Mouse (Mus musculus) embryonic facial prominence, embryonic 13.5 days (tissue): ENCODE measurements around the gene S100a13. TPM values are rescaled to one million over a fixed set of nuclear protein-coding genes. Genes with fewer than 3 reads are reported as not detected.

Source experiments
- ATAC-seq: fragments of 200-750 bp; cut with Nextera tagmentation; 2 replicates; pipeline ENCODE4 v1.8.0; 2017; ENCODE audit warnings: low read depth; ENCODE audit not compliant: insufficient number of reproducible peaks, insufficient read depth, low FRiP score, low TSS enrichment
- H3K27ac ChIP-seq: fragments of 300-500 bp; sonication (generic); 2 replicates; pipeline ENCODE4 v1.5.1; 2015; ENCODE audit warnings: moderate library complexity, mild to moderate bottlenecking, inconsistent platforms
- H3K27me3 ChIP-seq: fragments of 300-500 bp; sonication (generic); 2 replicates; pipeline ENCODE4 v1.6.1; 2015; ENCODE audit warnings: mild to moderate bottlenecking, inconsistent platforms
- H3K36me3 ChIP-seq: fragments of 300-500 bp; sonication (generic); 2 replicates; pipeline ENCODE4 v1.6.1; 2015; ENCODE audit warnings: mild to moderate bottlenecking, inconsistent platforms
- H3K4me1 ChIP-seq: fragments of 300-500 bp; sonication (generic); 2 replicates; pipeline ENCODE4 v1.6.1; 2015; ENCODE audit warnings: inconsistent platforms
- H3K4me2 ChIP-seq: fragments of 300-500 bp; sonication (generic); 2 replicates; pipeline ENCODE4 v1.6.1; 2015; ENCODE audit warnings: moderate library complexity, mild to moderate bottlenecking, inconsistent platforms
- H3K4me3 ChIP-seq: fragments of 300-500 bp; sonication (generic); 2 replicates; pipeline ENCODE4 v1.5.1; 2015; ENCODE audit warnings: mild to moderate bottlenecking, inconsistent platforms
- H3K9ac ChIP-seq: fragments of 300-500 bp; sonication (generic); 2 replicates; pipeline ENCODE4 v1.6.1; 2015; ENCODE audit warnings: mild to moderate bottlenecking, inconsistent platforms
- H3K9me3 ChIP-seq: fragments of 300-500 bp; sonication (generic); 2 replicates; pipeline ENCODE4 v1.6.1; 2016; ENCODE audit warnings: inconsistent platforms
- WGBS: fragments of 180-500 bp; shearing (Covaris S2); methylation state at CpG from one replicate; pipeline ENCODE4 v1.1.7; 2015; ENCODE audit warnings: mixed read lengths; 5-methylcytosine and 5-hydroxymethylcytosine counted together
- polyA plus RNA-seq: library from polyadenylated mRNA; unstranded; fragments of >200 nt; fragmentation: Nextera tagmentation; extraction: Ambion mirVana; gene quantifications from 2 replicates; pipeline ENCODE4 v1.2.1, GENCODE M21; 2015

S100a13 gene
- polyA plus RNA-seq, 1 experiment from 2014 or later: 24.2 TPM

DNA sequence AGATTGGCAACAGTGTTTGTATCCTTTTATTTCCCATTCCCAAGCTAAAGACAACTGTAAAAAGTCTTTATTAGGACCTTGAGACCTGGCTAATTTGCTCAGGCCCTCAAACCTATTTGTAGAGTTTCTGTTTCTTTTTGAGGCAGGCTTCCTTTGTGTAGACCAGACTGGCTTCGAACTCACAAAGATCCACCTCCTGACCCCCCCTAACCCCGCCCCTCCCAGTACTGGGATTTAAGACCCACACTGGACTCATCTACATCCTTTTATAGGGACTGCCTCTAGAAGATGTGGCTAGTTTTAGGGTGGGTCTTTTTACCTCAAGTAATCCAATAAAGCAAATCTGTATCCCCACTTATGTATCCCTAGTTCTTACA lies 4.5 kb upstream of the S100a13 start:
- H3K9me3 ChIP-seq: no peaks in the 10 kb centered on the region
- peaks cover 29% of the 10 kb centered on the region for H3K36me3 ChIP-seq
- ATAC-seq: no peak
- peaks cover 29% of the 10 kb centered on the region for H3K4me1 ChIP-seq
- peak overlapping the region; percentile 66; the same call in 1 of the 2 replicates for H3K27ac ChIP-seq
- H3K4me3 ChIP-seq: peak overlapping the region; percentile 95
- peak overlapping the region; percentile 77 for H3K4me2 ChIP-seq
- H3K9ac ChIP-seq: peak overlapping the region; percentile 99; the same call in 1 of the 2 replicates
- WGBS: 15% methylated on average over 2 of the region's 2 CpGs
- peaks cover 21% of the 10 kb centered on the region; the same call in 1 of the 2 replicates for H3K27me3 ChIP-seq

DNA sequence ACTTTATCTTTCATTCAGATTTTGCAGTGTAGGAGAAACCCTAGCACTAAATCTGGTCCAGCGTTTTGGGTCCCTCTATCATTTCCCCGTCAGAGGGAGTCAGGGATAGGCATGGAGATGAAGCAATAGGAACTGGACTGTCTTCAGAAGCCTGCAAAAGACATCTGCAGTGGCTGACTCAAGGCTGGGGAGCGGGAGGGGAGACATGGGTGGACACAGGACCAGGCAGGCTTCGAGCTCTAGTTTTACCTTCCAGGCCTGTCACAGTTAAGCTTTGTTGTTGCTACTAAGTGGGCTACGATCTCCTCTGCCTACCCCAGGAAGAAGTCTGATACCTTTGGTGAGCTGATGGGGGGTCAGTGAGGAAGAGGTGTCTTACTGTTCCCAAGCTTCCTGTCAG lies 2.0 kb upstream of the S100a13 start:
- H3K9me3 ChIP-seq: no peaks in the 10 kb centered on the region
- peaks cover 21% of the 10 kb centered on the region; the same call in 1 of the 2 replicates for H3K27me3 ChIP-seq
- no peak overlapping the region for H3K9ac ChIP-seq
- no peak for ATAC-seq
- H3K4me2 ChIP-seq: no peak overlapping the region
- H3K36me3 ChIP-seq: peaks cover 4% of the 10 kb centered on the region; the same call in 1 of the 2 replicates
- H3K4me1 ChIP-seq: peaks cover 34% of the 10 kb centered on the region
- no peak overlapping the region for H3K27ac ChIP-seq
- WGBS: 88% methylated on average over 5 of the region's 5 CpGs
- H3K4me3 ChIP-seq: no peak overlapping the region

DNA sequence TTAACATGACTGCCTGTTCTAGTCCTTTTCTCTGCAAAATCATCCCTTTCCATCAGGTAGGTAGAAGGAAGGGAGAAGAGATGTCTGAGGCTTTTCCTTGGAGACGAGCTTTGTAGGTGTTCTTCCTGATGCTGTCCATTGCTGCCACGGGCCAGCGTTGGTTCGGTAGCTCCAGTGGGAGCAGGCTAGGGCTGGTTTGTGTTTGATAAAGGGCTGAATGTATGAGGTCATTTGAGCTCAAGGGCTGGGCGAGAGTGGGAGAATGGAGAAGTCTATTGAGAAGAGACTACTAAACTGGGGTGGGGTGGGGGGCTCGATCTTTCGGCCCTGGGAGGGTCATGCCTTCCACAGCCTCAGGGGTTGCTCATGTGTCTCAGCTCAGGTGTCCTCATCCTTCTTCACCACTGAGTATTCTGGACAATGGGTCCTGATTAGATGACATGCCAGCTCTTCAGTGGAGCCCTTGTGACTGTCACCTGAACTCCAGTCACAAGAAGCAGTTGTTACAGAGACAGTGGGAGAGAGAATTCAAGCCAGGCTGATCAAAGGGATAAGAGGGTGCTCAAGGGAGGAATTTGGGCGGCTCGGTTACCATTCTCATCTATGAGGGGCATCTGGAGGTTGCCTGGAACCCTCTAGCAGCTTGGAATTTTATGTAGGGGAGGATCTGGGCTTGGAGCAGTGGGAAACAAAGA lies 1.1 kb upstream of the S100a13 start:
- Histone ChIP-seq H3K9me3 (no peaks in the 10 kb centered on the region), H3K36me3 (no peaks in the 10 kb centered on the region), H3K4me2 (peak overlapping the region; percentile 81; the same call in 1 of the 2 replicates), H3K27ac (no peak overlapping the region), H3K27me3 (peaks cover 21% of the 10 kb centered on the region; the same call in 1 of the 2 replicates), H3K4me1 (peaks cover 26% of the 10 kb centered on the region), H3K4me3 (no peak overlapping the region), H3K9ac (no peak overlapping the region; the same call in 1 of the 2 replicates)
- no peak for ATAC-seq
- 70% methylated on average over 9 of the region's 9 CpGs for WGBS

DNA sequence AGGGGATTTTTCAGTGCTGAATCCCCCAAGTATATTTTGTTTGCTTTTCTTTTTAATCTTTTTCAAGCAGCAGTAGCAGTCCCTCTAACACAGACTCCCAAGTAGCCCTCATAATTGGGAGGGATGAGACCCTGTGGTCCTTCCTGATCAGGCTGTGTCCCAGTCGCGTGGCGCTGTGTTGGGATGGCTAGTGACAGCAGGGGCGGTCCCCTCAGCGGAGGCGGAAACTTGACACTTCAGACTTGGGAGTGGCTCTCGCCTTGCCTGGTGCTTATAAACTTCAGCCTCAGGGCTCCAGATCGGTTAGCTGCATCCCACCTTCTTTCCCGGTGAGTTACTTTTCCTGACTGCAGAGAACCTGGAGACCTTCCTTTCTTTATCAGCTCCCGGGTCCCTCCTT lies 456 bp downstream of the S100a13 start:
- Histone ChIP-seq H3K9me3 (no peaks in the 10 kb centered on the region), H3K4me1 (peaks cover 24% of the 10 kb centered on the region), H3K27ac (peak overlapping the region; percentile 16; the same call in 1 of the 2 replicates), H3K9ac (peak overlapping the region; percentile 69), H3K36me3 (no peaks in the 10 kb centered on the region), H3K27me3 (peaks cover 21% of the 10 kb centered on the region; the same call in 1 of the 2 replicates), H3K4me2 (peak overlapping the region; percentile 81), H3K4me3 (peak overlapping the region; percentile 47)
- under 1% methylated on average over 10 of the region's 10 CpGs for WGBS
- ATAC-seq: peak; percentile 41; the same call in 1 of the 2 replicates

DNA sequence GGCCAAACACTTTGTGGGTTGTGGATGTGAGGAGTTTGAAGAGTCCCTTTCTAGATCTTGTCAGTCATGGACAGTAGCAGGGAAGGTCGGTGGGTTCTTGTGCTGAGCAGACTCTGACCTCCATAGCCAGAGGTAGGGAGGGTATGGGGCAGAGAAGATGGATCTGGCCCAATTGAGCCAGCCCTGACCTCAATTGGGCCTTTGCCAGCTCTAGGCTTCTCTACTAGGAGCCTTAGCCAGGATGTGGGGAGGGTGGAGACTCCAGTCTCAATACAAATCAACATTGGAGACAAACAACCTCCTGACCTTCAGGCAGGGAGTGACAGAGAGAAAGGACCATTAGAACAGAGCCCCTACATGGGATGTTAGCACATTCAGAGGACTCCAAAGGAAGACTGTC lies 1.0 kb downstream of the S100a13 start:
- Histone ChIP-seq H3K9me3 (no peaks in the 10 kb centered on the region), H3K4me2 (peak overlapping the region; percentile 81), H3K36me3 (no peaks in the 10 kb centered on the region), H3K4me3 (peak overlapping the region; percentile 47), H3K9ac (peak overlapping the region; percentile 69), H3K4me1 (peaks cover 22% of the 10 kb centered on the region), H3K27ac (no peak overlapping the region), H3K27me3 (peaks cover 21% of the 10 kb centered on the region; the same call in 1 of the 2 replicates)
- no peak for ATAC-seq
- 52% methylated on average over 1 of the region's 1 CpGs for WGBS

DNA sequence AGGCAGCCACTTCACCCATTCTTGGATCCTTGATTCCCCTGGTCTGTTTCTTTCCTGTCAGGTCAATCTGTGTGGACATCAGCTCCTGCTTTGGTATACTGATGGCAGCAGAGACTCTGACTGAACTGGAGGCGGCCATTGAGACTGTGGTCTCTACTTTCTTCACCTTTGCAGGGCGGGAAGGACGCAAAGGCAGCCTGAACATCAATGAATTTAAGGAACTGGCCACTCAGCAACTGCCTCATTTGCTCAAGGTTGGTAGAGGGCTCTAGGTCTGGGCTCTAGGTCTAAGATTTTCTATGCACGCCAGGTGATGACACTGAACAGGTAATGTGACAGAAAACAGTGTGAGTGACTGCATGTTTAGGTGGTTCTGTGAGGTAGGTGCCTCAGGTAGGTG lies 1.6 kb downstream of the S100a13 start:
- H3K27ac ChIP-seq: no peak overlapping the region
- 83% methylated on average over 4 of the region's 4 CpGs for WGBS
- H3K27me3 ChIP-seq: peaks cover 20% of the 10 kb centered on the region; the same call in 1 of the 2 replicates
- no peak overlapping the region for H3K4me2 ChIP-seq
- no peak overlapping the region for H3K4me3 ChIP-seq
- H3K9ac ChIP-seq: no peak overlapping the region
- no peaks in the 10 kb centered on the region for H3K36me3 ChIP-seq
- H3K4me1 ChIP-seq: peaks cover 22% of the 10 kb centered on the region
- no peaks in the 10 kb centered on the region for H3K9me3 ChIP-seq
- no peak for ATAC-seq

DNA sequence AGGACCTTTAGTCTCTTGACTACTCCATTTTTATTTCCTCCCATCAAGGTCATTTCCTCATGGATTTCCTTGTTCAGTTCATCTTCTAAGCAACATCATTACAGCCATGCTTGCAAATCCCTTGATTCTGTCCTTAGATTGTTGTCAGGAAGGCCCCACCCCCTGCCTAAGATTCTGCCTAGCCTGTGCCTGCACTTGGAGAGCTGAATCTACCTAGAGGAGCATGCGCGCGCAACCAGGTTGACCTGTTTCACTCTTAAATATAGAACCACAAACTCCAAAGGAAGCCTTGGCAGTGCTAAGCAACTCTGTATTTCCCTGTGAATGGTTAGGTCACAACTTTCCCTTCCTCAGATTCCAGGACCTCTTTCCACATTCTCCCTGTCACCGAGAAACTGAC lies 3.5 kb downstream of the S100a13 start:
- Histone ChIP-seq H3K4me3 (no peak overlapping the region), H3K4me2 (no peak overlapping the region), H3K27ac (no peak overlapping the region), H3K36me3 (no peaks in the 10 kb centered on the region), H3K9me3 (no peaks in the 10 kb centered on the region), H3K9ac (no peak overlapping the region), H3K4me1 (peaks cover 22% of the 10 kb centered on the region), H3K27me3 (peaks cover 10% of the 10 kb centered on the region; the same call in 1 of the 2 replicates)
- 86% methylated on average over 4 of the region's 4 CpGs for WGBS
- no peak for ATAC-seq

DNA sequence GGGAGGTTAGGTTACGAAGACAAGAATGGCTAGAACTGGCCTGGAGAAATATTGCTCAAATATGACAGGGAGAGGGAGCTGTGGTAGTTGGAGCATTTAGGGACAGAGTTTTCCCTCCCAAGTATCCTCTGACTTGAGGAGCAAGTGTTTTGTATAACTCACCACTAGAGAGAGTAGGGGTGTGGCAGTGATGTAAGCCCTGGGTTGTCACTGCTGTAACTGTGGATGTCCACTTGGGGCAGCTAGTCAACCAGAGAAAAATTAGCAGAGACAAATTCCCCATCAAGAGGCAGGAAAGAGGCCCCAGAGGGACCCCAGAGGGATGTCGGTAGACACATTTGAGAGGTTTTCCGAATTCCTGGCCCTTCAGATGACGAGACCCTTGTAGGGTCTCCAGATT lies 11.2 kb downstream of the S100a13 start:
- Histone ChIP-seq H3K27me3 (no peaks in the 10 kb centered on the region), H3K4me3 (no peak overlapping the region), H3K27ac (no peak overlapping the region), H3K4me2 (no peak overlapping the region), H3K4me1 (0 out of 2 replicates have a peak, but pooled peaks cover 6% of the 10 kb centered on the region), H3K9me3 (peaks cover 3% of the 10 kb centered on the region; the same call in 1 of the 2 replicates), H3K9ac (no peak overlapping the region), H3K36me3 (no peaks in the 10 kb centered on the region)
- ATAC-seq: no peak
- 46% methylated on average over 4 of the region's 4 CpGs for WGBS

DNA sequence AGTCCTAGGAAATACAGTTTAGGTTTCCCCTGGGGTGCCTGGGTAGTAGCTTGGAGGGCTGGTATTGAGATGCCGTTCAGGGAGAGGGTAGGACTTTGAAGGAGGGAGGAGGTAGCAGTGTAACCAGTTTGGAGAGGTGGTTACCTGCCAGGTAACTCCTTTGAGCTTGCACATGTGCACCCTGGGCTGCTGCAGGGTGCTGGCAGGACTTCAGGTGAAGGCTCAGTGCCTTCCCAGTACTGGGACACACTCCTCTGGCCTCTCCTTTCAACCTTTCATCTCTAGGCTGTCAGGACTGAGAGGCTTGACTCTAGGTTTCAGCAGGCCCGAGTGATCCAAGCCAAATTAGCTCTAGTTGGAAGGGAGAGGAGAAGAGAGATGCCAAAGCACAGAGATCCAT lies 11.8 kb downstream of the S100a13 start:
- Histone ChIP-seq H3K36me3 (no peaks in the 10 kb centered on the region), H3K27ac (peak overlapping the region; percentile 51; the same call in 1 of the 2 replicates), H3K27me3 (no peaks in the 10 kb centered on the region), H3K4me2 (no peak overlapping the region), H3K9me3 (peaks cover 3% of the 10 kb centered on the region; the same call in 1 of the 2 replicates), H3K4me3 (no peak overlapping the region), H3K9ac (no peak overlapping the region), H3K4me1 (0 out of 2 replicates have a peak, but pooled peaks cover 6% of the 10 kb centered on the region)
- WGBS: 52% methylated on average over 2 of the region's 2 CpGs
- no peak for ATAC-seq

DNA sequence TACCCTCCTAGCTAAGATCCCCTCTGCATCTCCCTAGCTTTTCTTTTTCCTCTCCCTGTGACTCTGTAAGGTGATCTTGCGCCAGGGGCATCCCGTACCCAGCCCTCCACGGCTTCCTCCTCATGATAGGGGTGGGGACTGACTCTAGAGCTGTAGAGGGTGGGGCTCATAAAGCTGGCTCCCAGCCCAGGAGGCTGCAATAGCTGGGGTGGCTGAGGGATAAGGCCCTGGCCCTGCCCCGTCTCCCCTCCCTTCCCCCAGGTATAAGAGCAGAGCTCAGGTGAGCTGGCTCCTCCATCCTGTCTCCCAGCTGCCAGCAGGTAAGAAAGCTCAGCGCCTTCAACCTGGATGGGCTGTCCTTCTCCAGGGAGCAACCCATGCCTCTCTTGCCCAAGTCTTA lies 12.3 kb downstream of the S100a13 start, which contains the start of gene S100a14:
Gene S100a14 (plus strand): TSS at position 277 of the 400 bp plus-strand sequence.
- H3K36me3 ChIP-seq: no peaks in the 10 kb centered on the region
- peaks cover 3% of the 10 kb centered on the region; the same call in 1 of the 2 replicates for H3K9me3 ChIP-seq
- H3K9ac ChIP-seq: no peak within 1 kb of the TSS
- H3K4me3 ChIP-seq: no peak within 1 kb of the TSS
- no peaks in the 10 kb centered on the region for H3K27me3 ChIP-seq
- H3K4me2 ChIP-seq: peak within 1 kb of the TSS; percentile 11
- H3K27ac ChIP-seq: peak within 1 kb of the TSS; percentile 51; the same call in 1 of the 2 replicates
- ATAC-seq: 0 out of 2 replicates have a peak, but pooled peaks have one; percentile 45
- 52% methylated on average over 5 of the region's 5 CpGs for WGBS
- 0 out of 2 replicates have a peak, but pooled peaks cover 6% of the 10 kb centered on the region for H3K4me1 ChIP-seq

DNA sequence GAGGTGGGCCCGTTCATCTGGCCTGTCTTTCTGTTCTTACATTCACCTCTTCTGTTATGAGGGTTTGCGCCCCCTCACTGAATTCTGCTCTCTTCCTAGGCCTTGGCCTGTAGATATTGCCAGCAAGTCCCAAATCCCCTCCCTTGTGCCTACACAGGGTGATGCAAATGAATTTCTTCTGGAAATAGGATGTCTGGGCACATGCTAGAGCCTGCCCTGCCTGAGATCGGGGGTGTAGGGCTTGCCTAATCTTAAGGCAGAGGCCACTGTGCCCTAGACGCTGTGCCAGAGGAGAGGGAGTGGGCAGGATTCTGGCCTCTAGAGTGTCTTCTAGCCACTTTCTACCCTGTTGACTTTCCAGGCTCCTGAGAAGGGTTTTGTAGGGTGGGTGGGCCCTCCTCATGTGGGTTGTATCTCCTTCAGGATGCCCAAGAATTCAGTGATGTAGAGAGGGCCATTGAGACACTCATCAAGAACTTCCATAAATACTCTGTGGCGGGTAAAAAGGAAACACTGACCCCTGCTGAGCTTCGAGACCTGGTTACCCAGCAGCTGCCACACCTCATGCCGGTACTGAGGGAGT lies 13.1 kb downstream of the S100a13 start:
- no peak overlapping the region for H3K9ac ChIP-seq
- WGBS: 93% methylated on average over 7 of the region's 7 CpGs
- no peak for ATAC-seq
- no peaks in the 10 kb centered on the region for H3K36me3 ChIP-seq
- peaks cover 3% of the 10 kb centered on the region; the same call in 1 of the 2 replicates for H3K9me3 ChIP-seq
- 0 out of 2 replicates have a peak, but pooled peaks cover 6% of the 10 kb centered on the region for H3K4me1 ChIP-seq
- no peak overlapping the region for H3K4me3 ChIP-seq
- 0 out of 2 replicates have a peak overlapping the region, but pooled peaks have one; percentile 48 for H3K27ac ChIP-seq
- peak overlapping the region; percentile 11; the same call in 1 of the 2 replicates for H3K4me2 ChIP-seq
- no peaks in the 10 kb centered on the region for H3K27me3 ChIP-seq
